Mouse (Mus musculus) lung, postnatal 0 days (tissue): Measurements from ENCODE around the gene Pgghg.

Experiments
- CTCF ChIP-seq: IDR thresholded peaks from 2 replicates; pipeline ENCODE4 v1.5.1; 2016; ENCODE audit warnings: antibody characterized with exemption, mild to moderate bottlenecking
- EP300 ChIP-seq: IDR thresholded peaks from 2 replicates; pipeline ENCODE4 v1.6.1; 2016; ENCODE audit warnings: antibody characterized with exemption, mild to moderate bottlenecking, control low read depth

DNA sequence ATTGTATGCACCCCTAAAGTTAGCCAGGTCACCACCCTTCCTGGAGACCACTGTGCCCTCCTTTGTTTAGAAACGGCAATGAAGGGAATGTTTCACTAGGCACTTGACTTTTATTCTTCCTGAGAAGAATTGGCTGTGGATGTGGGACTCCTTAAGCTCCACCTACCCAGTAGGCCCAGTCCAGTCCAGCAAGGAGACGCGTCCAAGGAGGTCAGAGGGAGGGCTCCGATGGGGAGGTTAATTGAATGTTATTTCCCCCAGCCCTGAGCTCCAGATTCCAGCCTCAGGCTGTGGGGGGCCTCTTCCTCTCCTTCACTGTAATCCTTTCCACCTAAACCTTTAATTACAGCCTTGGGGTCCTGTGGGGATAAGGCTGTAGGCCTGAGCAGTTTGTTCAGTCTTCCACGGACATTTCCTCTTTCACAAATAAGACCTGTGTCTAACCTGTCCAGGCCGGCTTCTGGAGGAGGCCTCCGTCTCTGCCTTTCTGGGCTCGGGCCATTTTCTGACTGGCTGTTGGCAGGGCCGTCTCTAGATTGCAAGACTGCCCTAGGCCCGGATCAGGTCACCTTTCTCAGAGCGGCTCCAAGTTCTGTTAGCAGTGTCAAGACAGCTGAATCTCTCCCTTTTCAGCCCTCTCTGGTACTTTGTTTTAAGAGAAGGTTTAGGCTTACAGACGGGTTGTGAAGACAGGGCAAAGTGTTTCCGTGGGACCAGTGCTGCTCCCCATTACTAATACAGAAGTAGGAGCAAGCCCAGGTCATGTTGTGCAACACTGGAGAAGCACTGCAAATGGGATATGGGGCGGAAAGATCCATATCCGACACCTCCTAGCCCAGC, 38.9 kb upstream of the Pgghg start:
- TF ChIP-seq CTCF (no peak), EP300 (no peak)
